Mouse (Mus musculus): ENCODE results near the gene Car5b. TPM values are rescaled to one million over a fixed set of nuclear protein-coding genes. Genes with fewer than 3 reads are reported as not detected.
A peak's percentile ranks its signal among the peaks of the same experiment; 100 is the strongest.

The Car5b gene
- polyA plus RNA-seq, 1 experiment from 2014 or later, result 0.37 TPM

GRCm38 (mm10) chrX:163944381-163944780 is 83.4 kb downstream of the Car5b start:
- 97% methylated on average over 3 of the region's 3 CpGs for WGBS
- H3K36me3 ChIP-seq (ENCODE audit: control insufficient read depth, insufficient read depth, low read length), result no peaks in the 10 kb centered on the region

GRCm38 (mm10) chrX:163938587-163938986 is 89.2 kb downstream of the Car5b start:
- Histone ChIP-seq H3K27me3 (ENCODE audit: control insufficient read depth, insufficient read depth, low read length) (peaks cover 9% of the 10 kb centered on the region), H3K4me2 (no peak overlapping the region), H3K27ac (ENCODE audit: low read depth, low read length) (no peak overlapping the region), H3K9me3 (ENCODE audit: control insufficient read depth, low read length) (no peaks in the 10 kb centered on the region), H3K4me3 (ENCODE audit: low read depth, low read length) (no peak overlapping the region), H3K9ac (ENCODE audit: low read length) (no peak overlapping the region), H3K4me1 (ENCODE audit: control insufficient read depth, insufficient read depth, low read length) (no peaks in the 10 kb centered on the region), H3K36me3 (ENCODE audit: control insufficient read depth, insufficient read depth, low read length) (no peaks in the 10 kb centered on the region)
- DNase-seq (ENCODE audit: low spot score, missing footprints) (peak; percentile 39), ATAC-seq (ENCODE audit: low FRiP score) (no peak)
- 89% methylated on average over 6 of the region's 6 CpGs for WGBS

More at GRCm38 (mm10) chrX:163944381-163944780, 83.4 kb downstream of the Car5b start:
- no peaks in the 10 kb centered on the region for H3K4me1 ChIP-seq (ENCODE audit: control insufficient read depth, insufficient read depth, low read length)
- no peak overlapping the region for H3K4me3 ChIP-seq (ENCODE audit: low read depth, low read length)
- no peaks in the 10 kb centered on the region for H3K9me3 ChIP-seq (ENCODE audit: control insufficient read depth, low read length)
- DNase-seq (ENCODE audit: low spot score, missing footprints) (no peak), ATAC-seq (ENCODE audit: low FRiP score) (no peak)
- no peak overlapping the region for H3K9ac ChIP-seq (ENCODE audit: low read length)
- H3K27ac ChIP-seq (ENCODE audit: low read depth, low read length), result no peak overlapping the region
- peaks cover 3% of the 10 kb centered on the region; the same call in 1 of the 2 replicates for H3K27me3 ChIP-seq (ENCODE audit: control insufficient read depth, insufficient read depth, low read length)
- H3K4me2 ChIP-seq, result no peak overlapping the region

- H3K9me3 ChIP-seq (ENCODE audit: control insufficient read depth, low read length), result no peaks in the 10 kb centered on the region
- no peak overlapping the region for H3K9ac ChIP-seq (ENCODE audit: low read length)
- H3K27ac ChIP-seq (ENCODE audit: low read depth, low read length), result no peak overlapping the region
- peaks cover 6% of the 10 kb centered on the region; the same call in 1 of the 2 replicates for H3K27me3 ChIP-seq (ENCODE audit: control insufficient read depth, insufficient read depth, low read length)
- no peak overlapping the region for H3K4me3 ChIP-seq (ENCODE audit: low read depth, low read length)
- no peaks in the 10 kb centered on the region for H3K4me1 ChIP-seq (ENCODE audit: control insufficient read depth, insufficient read depth, low read length)
- DNase-seq (ENCODE audit: low spot score, missing footprints) (peak; percentile 69), ATAC-seq (ENCODE audit: low FRiP score) (no peak)
- 86% methylated on average over 8 of the region's 8 CpGs for WGBS
- H3K4me2 ChIP-seq, result no peak overlapping the region
- H3K36me3 ChIP-seq (ENCODE audit: control insufficient read depth, insufficient read depth, low read length), result no peaks in the 10 kb centered on the region
Measured at GRCm38 (mm10) chrX:163934731-163935130, 93.1 kb downstream of the Car5b start.

- Histone ChIP-seq H3K9me3 (ENCODE audit: control insufficient read depth, low read length) (no peaks in the 10 kb centered on the region), H3K4me2 (no peak overlapping the region), H3K4me3 (ENCODE audit: low read depth, low read length) (no peak overlapping the region), H3K4me1 (ENCODE audit: control insufficient read depth, insufficient read depth, low read length) (no peaks in the 10 kb centered on the region), H3K36me3 (ENCODE audit: control insufficient read depth, insufficient read depth, low read length) (no peaks in the 10 kb centered on the region), H3K27me3 (ENCODE audit: control insufficient read depth, insufficient read depth, low read length) (no peaks in the 10 kb centered on the region; the same call in 1 of the 2 replicates), H3K27ac (ENCODE audit: low read depth, low read length) (no peak overlapping the region), H3K9ac (ENCODE audit: low read length) (no peak overlapping the region)
- ATAC-seq (ENCODE audit: low FRiP score) (no peak), DNase-seq (ENCODE audit: low spot score, missing footprints) (no peak)
Measured at GRCm38 (mm10) chrX:163929550-163929949, 98.2 kb downstream of the Car5b start.

Other genes with a start within 250 kb of the Car5b start
- 48.4 and 56.5 TPM in 2 replicates for gene Ap1s2, start 119.0 kb downstream of the Car5b start, polyA plus RNA-seq (2014; fragmentation: Nextera tagmentation; extraction: Ambion mirVana)
- 51.1 and 54.7 TPM in 2 replicates for gene Zrsr2, start 69.3 kb downstream of the Car5b start, polyA plus RNA-seq (2014; fragmentation: Nextera tagmentation; extraction: Ambion mirVana)
- gene Siah1b, start 48.5 kb upstream of the Car5b start, polyA plus RNA-seq (2014; fragmentation: Nextera tagmentation; extraction: Ambion mirVana), result 49.8 and 50.9 TPM in 2 replicates
- 0.34 TPM in 1 of 2 replicates, not detected in the other for gene Cltrn, start 60.8 kb upstream of the Car5b start, polyA plus RNA-seq (2014; fragmentation: Nextera tagmentation; extraction: Ambion mirVana)
- gene Ace2, start 111.3 kb upstream of the Car5b start, polyA plus RNA-seq (2014; fragmentation: Nextera tagmentation; extraction: Ambion mirVana), result 0.11 and 0.15 TPM in 2 replicates
- gene Bmx, start 230.2 kb upstream of the Car5b start, polyA plus RNA-seq (2014; fragmentation: Nextera tagmentation; extraction: Ambion mirVana), result 0.52 and 0.66 TPM in 2 replicates
- 6.4 and 6.7 TPM in 2 replicates for gene Pir, start 241.4 kb upstream of the Car5b start, polyA plus RNA-seq (2014; fragmentation: Nextera tagmentation; extraction: Ambion mirVana)

Data from midbrain, embryonic 11.5 days (tissue).